Mouse (Mus musculus) ES-Bruce4 (cell line): ENCODE measurements at regions not wholly inside any gene's neighbourhood (a gene's known extent, or its start where the extent isn't known, plus 50 kb on each side); places are given as distances from the start of the nearest gene placed in this dataset.

Experiments
- EP300 ChIP-seq: IDR thresholded peaks from 2 replicates; pipeline ENCODE4 v1.6.1; 2011; ENCODE audit warnings: low read depth, low read length; ENCODE audit not compliant: insufficient read depth
- POLR2A ChIP-seq: IDR thresholded peaks from one replicate; pipeline ENCODE4 v1.8.1; 2011; ENCODE audit warnings: low read length; ENCODE audit not compliant: insufficient read depth

- TF ChIP-seq EP300, result no peak
- TF ChIP-seq POLR2A, result no peak
Measured at GRCm38 (mm10) chr10:26491351-26491750, 115.6 kb upstream of the L3mbtl3 start.
